Mouse (Mus musculus) testis, adult 2 months (tissue): ENCODE results near the gene Gckr.

ENCODE experiments used
- CTCF ChIP-seq: fragments of 200-500 bp; IDR thresholded peaks from 2 replicates; pipeline ENCODE4 v1.5.1; 2012; ENCODE audit warnings: low read depth, mild to moderate bottlenecking, inconsistent platforms, low read length, moderate library complexity; ENCODE audit not compliant: control insufficient read depth, insufficient read depth, insufficient replicate concordance
- POLR2A ChIP-seq: fragments of 200-500 bp; IDR thresholded peaks from 2 replicates; pipeline ENCODE4 v1.6.1; 2012; ENCODE audit warnings: low read depth, mild to moderate bottlenecking, inconsistent platforms, low read length, moderate library complexity; ENCODE audit not compliant: control insufficient read depth

DNA sequence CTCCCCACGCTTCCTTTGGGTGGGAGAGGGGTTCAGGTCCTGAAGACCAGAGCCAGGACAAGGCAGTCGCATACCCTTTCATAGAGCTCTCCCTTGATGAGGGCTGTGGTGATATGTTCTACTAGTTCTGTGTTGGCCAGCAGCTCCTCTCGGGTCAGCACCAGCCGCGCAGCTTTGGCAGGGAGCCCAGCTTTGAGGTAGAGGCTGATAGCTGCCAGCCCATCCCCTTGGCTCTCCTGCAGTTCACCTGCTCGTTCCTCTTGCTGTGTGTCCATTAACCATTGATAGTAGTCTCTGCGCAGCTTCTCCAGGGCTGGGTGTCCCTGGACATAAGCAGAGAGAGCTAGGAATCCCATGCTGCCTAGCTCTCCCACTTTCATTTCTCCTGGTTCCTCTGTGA, 31.1 kb upstream of the Gckr start:
- no peak for TF ChIP-seq POLR2A
- no peak for TF ChIP-seq CTCF
